ENCODE assay signal across 9 mouse cellular contexts in genomic region chr11:83409792-83410291, GRCm38 (mm10). TPM values are rescaled to one million over a fixed set of nuclear protein-coding genes. Genes with fewer than 3 reads are reported as not detected.
DNase-seq lines count a peak whose midpoint lies in the region; ATAC-seq lines count a peak whose summit lies in the region.
"Had no signal": no experiment of that assay in that cellular context is flagged by ENCODE, and none has a peak within 500 bp of the region (broad histone marks: within the 10 kb centered on the region; RNA-seq: fewer than 3 reads in every experiment).

No protein-coding gene starts in this region.

- DNase-seq in thymus, postnatal 4 days = peak; percentile 25
- DNase-seq in thymus, postnatal 10 days (ENCODE audit: low spot score in 2 of 2) = no peak

- H3K27me3 ChIP-seq in erythroblast, embryonic 14.5 days (ENCODE audit: control insufficient read depth) = peaks cover 58% of the 10 kb centered on the region
- H3K27me3 ChIP-seq in hindbrain, embryonic 13.5 days = no peaks in the 10 kb centered on the region
- no peaks in the 10 kb centered on the region for H3K27me3 ChIP-seq in midbrain, embryonic 13.5 days

- no peaks in the 10 kb centered on the region for H3K4me1 ChIP-seq in erythroblast, embryonic 14.5 days (ENCODE audit: control insufficient read depth)
- peaks cover 31% of the 10 kb centered on the region for H3K4me1 ChIP-seq in hindbrain, embryonic 13.5 days (replicated peaks)
- H3K4me1 ChIP-seq in midbrain, embryonic 13.5 days (replicated peaks) = peaks cover 30% of the 10 kb centered on the region

- peak overlapping the region; percentile 78 for H3K4me2 ChIP-seq in hindbrain, embryonic 13.5 days
- H3K4me2 ChIP-seq in midbrain, embryonic 13.5 days (replicated peaks) = peak overlapping the region; percentile 68

- peak overlapping the region; percentile 36 for H3K4me3 ChIP-seq in erythroblast, embryonic 14.5 days (replicated peaks)
- H3K4me3 ChIP-seq in hindbrain, embryonic 13.5 days = peak overlapping the region; percentile 91
- H3K4me3 ChIP-seq in midbrain, embryonic 13.5 days (replicated peaks) = peak overlapping the region; percentile 84

- H3K9me3 ChIP-seq in erythroblast, embryonic 14.5 days (ENCODE audit: control insufficient read depth, low read length) = no peaks in the 10 kb centered on the region
- no peaks in the 10 kb centered on the region for H3K9me3 ChIP-seq in hindbrain, embryonic 13.5 days
- no peaks in the 10 kb centered on the region for H3K9me3 ChIP-seq in midbrain, embryonic 13.5 days

- peak overlapping the region; percentile 96 for H3K9ac ChIP-seq in hindbrain, embryonic 13.5 days
- H3K9ac ChIP-seq in midbrain, embryonic 13.5 days (replicated peaks) = peak overlapping the region; percentile 92

- ATAC-seq in erythroblast, adult 5-6 weeks (replicated peaks; ENCODE audit: low FRiP score, poor library complexity, severe bottlenecking) = no peak
- ATAC-seq in hindbrain, embryonic 13.5 days (ENCODE audit: low FRiP score) = peak; percentile 71
- peak; percentile 73 for ATAC-seq in midbrain, embryonic 13.5 days
- ATAC-seq in CD4-positive, CD25-positive, alpha-beta regulatory T cell, adult 4 months = no peak
- no peak for ATAC-seq in megakaryocyte-erythroid progenitor cell, adult 5-6 weeks (replicated peaks; ENCODE audit: low FRiP score, low TSS enrichment, poor library complexity, severe bottlenecking)

- H3K27ac ChIP-seq in hindbrain, embryonic 13.5 days = peak overlapping the region; percentile 70
- peak overlapping the region; percentile 59 for H3K27ac ChIP-seq in midbrain, embryonic 13.5 days

- no peaks in the 10 kb centered on the region for H3K36me3 ChIP-seq in erythroblast, embryonic 14.5 days (ENCODE audit: control insufficient read depth)
- H3K36me3 ChIP-seq in hindbrain, embryonic 13.5 days = no peaks in the 10 kb centered on the region; the same call in 1 of the 2 replicates
- no peaks in the 10 kb centered on the region for H3K36me3 ChIP-seq in midbrain, embryonic 13.5 days

- WGBS in hindbrain, embryonic 13.5 days = 0% methylated on average over 26 of the region's 40 CpGs
- 2% methylated on average over 22 of the region's 40 CpGs for WGBS in midbrain, embryonic 13.5 days

RNA-seq across cellular contexts. Expression of gene Rasl10b, which starts 0.9 kb away (rescaled TPM):
- polyA plus RNA-seq in erythroblast, embryonic 14.5 days (2012) = not detected in 2 replicates
- total RNA-seq in erythroblast, adult 5-6 weeks (2015; ENCODE audit: low replicate concordance) = not detected in 2 replicates
- not detected in 2 replicates for total RNA-seq in erythroblast, adult 5-6 weeks (2017; ENCODE audit: low replicate concordance)
- polyA plus RNA-seq in hindbrain, embryonic 13.5 days (2015; fragmentation: Nextera tagmentation; extraction: Ambion mirVana) = 22.2 and 22.5 TPM in 2 replicates
- 12.0 and 21.1 TPM in 2 replicates for polyA plus RNA-seq in midbrain, embryonic 13.5 days (2015; fragmentation: Nextera tagmentation; extraction: Ambion mirVana)
- not detected for polyA plus RNA-seq in CD4-positive, CD25-positive, alpha-beta regulatory T cell, adult 4 months (2017; shearing (Covaris generic))
- not detected in 2 replicates for total RNA-seq in megakaryocyte-erythroid progenitor cell, adult 5-6 weeks (2014; fragmentation: Nextera tagmentation)
- total RNA-seq in megakaryocyte-erythroid progenitor cell, adult 5-6 weeks (2017) = 0.19 TPM in 1 of 2 replicates, not detected in the other

RNA-seq across cellular contexts. Expression of gene Gas2l2, which starts 19.4 kb away (rescaled TPM):
- not detected in 2 replicates for polyA plus RNA-seq in erythroblast, embryonic 14.5 days (2012)
- total RNA-seq in erythroblast, adult 5-6 weeks (2015; ENCODE audit: low replicate concordance) = not detected in 2 replicates
- total RNA-seq in erythroblast, adult 5-6 weeks (2017; ENCODE audit: low replicate concordance) = not detected in 2 replicates
- 0.43 and 1.4 TPM in 2 replicates for polyA plus RNA-seq in hindbrain, embryonic 13.5 days (2015; fragmentation: Nextera tagmentation; extraction: Ambion mirVana)
- 0.17 and 0.23 TPM in 2 replicates for polyA plus RNA-seq in midbrain, embryonic 13.5 days (2015; fragmentation: Nextera tagmentation; extraction: Ambion mirVana)
- not detected for polyA plus RNA-seq in CD4-positive, CD25-positive, alpha-beta regulatory T cell, adult 4 months (2017; shearing (Covaris generic))
- total RNA-seq in megakaryocyte-erythroid progenitor cell, adult 5-6 weeks (2014; fragmentation: Nextera tagmentation) = not detected in 2 replicates
- total RNA-seq in megakaryocyte-erythroid progenitor cell, adult 5-6 weeks (2017) = not detected in 2 replicates

RNA-seq across cellular contexts. Expression of gene 1700020L24Rik, which starts 27.6 kb away (rescaled TPM):
- polyA plus RNA-seq in erythroblast, embryonic 14.5 days (2012) = not detected in 2 replicates
- total RNA-seq in erythroblast, adult 5-6 weeks (2015; ENCODE audit: low replicate concordance) = 3.8 and 8.2 TPM in 2 replicates
- 8.9 and 24.8 TPM in 2 replicates for total RNA-seq in erythroblast, adult 5-6 weeks (2017; ENCODE audit: low replicate concordance)
- polyA plus RNA-seq in hindbrain, embryonic 13.5 days (2015; fragmentation: Nextera tagmentation; extraction: Ambion mirVana) = 0.48 TPM in 1 of 2 replicates, not detected in the other
- not detected in 2 replicates for polyA plus RNA-seq in midbrain, embryonic 13.5 days (2015; fragmentation: Nextera tagmentation; extraction: Ambion mirVana)
- polyA plus RNA-seq in CD4-positive, CD25-positive, alpha-beta regulatory T cell, adult 4 months (2017; shearing (Covaris generic)) = under 1 TPM in 1 of 2 experiments, not detected in 1; 0.85 TPM
- 2.6 TPM in 1 of 2 replicates, not detected in the other for total RNA-seq in megakaryocyte-erythroid progenitor cell, adult 5-6 weeks (2014; fragmentation: Nextera tagmentation)
- total RNA-seq in megakaryocyte-erythroid progenitor cell, adult 5-6 weeks (2017) = not detected in 2 replicates
- total RNA-seq: heart, postnatal 14 days had no signal

RNA-seq across cellular contexts. Expression of gene Mmp28, which starts 53.0 kb away (rescaled TPM):
- not detected in 2 replicates for polyA plus RNA-seq in erythroblast, embryonic 14.5 days (2012)
- total RNA-seq in erythroblast, adult 5-6 weeks (2015; ENCODE audit: low replicate concordance) = 0.63 TPM in 1 of 2 replicates, not detected in the other
- total RNA-seq in erythroblast, adult 5-6 weeks (2017; ENCODE audit: low replicate concordance) = 0.42 and 1.7 TPM in 2 replicates
- polyA plus RNA-seq in hindbrain, embryonic 13.5 days (2015; fragmentation: Nextera tagmentation; extraction: Ambion mirVana) = 3.5 and 3.8 TPM in 2 replicates
- polyA plus RNA-seq in midbrain, embryonic 13.5 days (2015; fragmentation: Nextera tagmentation; extraction: Ambion mirVana) = 2.5 and 3.6 TPM in 2 replicates
- not detected for polyA plus RNA-seq in CD4-positive, CD25-positive, alpha-beta regulatory T cell, adult 4 months (2017; shearing (Covaris generic))
- total RNA-seq in megakaryocyte-erythroid progenitor cell, adult 5-6 weeks (2014; fragmentation: Nextera tagmentation) = 0.37 TPM in 1 of 2 replicates, not detected in the other
- 0.19 and 0.42 TPM in 2 replicates for total RNA-seq in megakaryocyte-erythroid progenitor cell, adult 5-6 weeks (2017)

Comparison
In these comparisons a context has a peak if more than half of its experiments do, and no peak if none do; other contexts are left out.
1. H3K4me3 ChIP-seq: peak in every context shown above with its lines; median percentile 91 in hindbrain, embryonic 13.5 days; 84 in midbrain, embryonic 13.5 days; 36 in erythroblast, embryonic 14.5 days.
2. ATAC-seq: peak in hindbrain, embryonic 13.5 days (single experiment) and midbrain, embryonic 13.5 days (single experiment); none in erythroblast, adult 5-6 weeks (single experiment), CD4-positive, CD25-positive, alpha-beta regulatory T cell, adult 4 months (single experiment) and megakaryocyte-erythroid progenitor cell, adult 5-6 weeks (single experiment).
3. RNA of gene Rasl10b, which starts 0.9 kb away (polyA plus RNA-seq): 22.2 to 22.5 TPM in hindbrain, embryonic 13.5 days and 12.0 to 21.1 TPM in midbrain, embryonic 13.5 days; not detected in erythroblast, embryonic 14.5 days and not detected in CD4-positive, CD25-positive, alpha-beta regulatory T cell, adult 4 months; every median in the first group is over 10 times any median in the second.